Mouse (Mus musculus) megakaryocyte, embryonic 14.5 days (primary cell): ENCODE measurements around the gene Bmx.

Source experiments
- FLI1 ChIP-seq: IDR thresholded peaks from 2 replicates; pipeline ENCODE4 v1.6.1; 2012; ENCODE audit warnings: low read length, inconsistent platforms, mixed read lengths
- GATA1 ChIP-seq: IDR thresholded peaks from 3 replicates; pipeline ENCODE4 v1.6.1; 2012; ENCODE audit warnings: mixed read lengths, low read length, inconsistent platforms, borderline replicate concordance

DNA sequence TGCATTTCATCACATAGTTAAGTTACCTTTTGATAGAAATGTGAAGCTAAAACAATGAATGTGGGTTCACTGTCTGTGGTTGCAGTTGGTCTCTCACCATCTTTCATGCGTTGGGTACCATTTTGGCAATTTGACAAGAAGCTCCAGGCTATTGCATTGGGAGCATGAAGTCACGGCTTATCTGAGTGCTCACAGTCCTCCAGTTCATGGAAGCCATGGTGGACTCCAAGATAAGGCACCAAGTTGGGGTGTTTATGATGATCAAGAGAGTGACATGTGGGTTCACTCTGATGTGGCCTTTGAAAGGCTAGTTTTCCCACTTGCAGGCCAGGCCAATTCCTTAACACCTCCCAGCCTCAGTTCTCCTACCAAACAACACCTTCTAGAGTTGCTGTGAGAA lies 60.3 kb downstream of the Bmx start:
- TF ChIP-seq GATA1, result no peak
- no peak for TF ChIP-seq FLI1
